Mouse (Mus musculus) limb, embryonic 14.5 days (tissue): ENCODE measurements around the gene Celsr3. TPM values are rescaled to one million over a fixed set of nuclear protein-coding genes. Genes with fewer than 3 reads are reported as not detected.

Source experiments
- ATAC-seq: fragments of 200-750 bp; cut with Nextera tagmentation; 2 replicates; pipeline ENCODE4 v1.8.0; 2017; ENCODE audit warnings: low read depth, moderate number of reproducible peaks, moderate TSS enrichment; ENCODE audit not compliant: low FRiP score
- DNase-seq: peaks from one replicate; pipeline ENCODE4 v3.0.0-alpha.2; 2015; ENCODE audit warnings: low spot score
- H3K27ac ChIP-seq: fragments of 300-500 bp; sonication (generic); replicated peaks from 2 replicates; pipeline ENCODE4 v1.5.1; 2014; ENCODE audit warnings: low read depth, mild to moderate bottlenecking, low read length, moderate library complexity, mixed read lengths
- H3K27me3 ChIP-seq: fragments of 300-500 bp; sonication (generic); 2 replicates; pipeline ENCODE4 v1.6.1; 2014; ENCODE audit warnings: low read length, mixed read lengths; ENCODE audit not compliant: control insufficient read depth, insufficient read depth
- H3K36me3 ChIP-seq: fragments of 300-500 bp; sonication (generic); 2 replicates; pipeline ENCODE4 v1.6.1; 2014; ENCODE audit warnings: mild to moderate bottlenecking, low read length, moderate library complexity, mixed read lengths; ENCODE audit not compliant: control insufficient read depth, insufficient read depth
- H3K4me1 ChIP-seq: fragments of 300-500 bp; sonication (generic); 2 replicates; pipeline ENCODE4 v1.6.1; 2014; ENCODE audit warnings: antibody characterized with exemption, low read length, mixed read lengths; ENCODE audit not compliant: control insufficient read depth, insufficient read depth
- H3K4me2 ChIP-seq: fragments of 300-500 bp; sonication (generic); replicated peaks from 2 replicates; pipeline ENCODE4 v1.6.1; 2014; ENCODE audit warnings: low read depth, mild to moderate bottlenecking, low read length, moderate library complexity; ENCODE audit not compliant: severe bottlenecking
- H3K4me3 ChIP-seq: fragments of 300-500 bp; sonication (generic); replicated peaks from 2 replicates; pipeline ENCODE4 v1.5.1; 2014; ENCODE audit warnings: low read length
- H3K9ac ChIP-seq: fragments of 300-500 bp; sonication (generic); 2 replicates; pipeline ENCODE4 v1.6.1; 2014; ENCODE audit warnings: mild to moderate bottlenecking, low read depth, low read length, moderate library complexity; ENCODE audit not compliant: severe bottlenecking
- H3K9me3 ChIP-seq: fragments of 300-500 bp; sonication (generic); 2 replicates; pipeline ENCODE4 v1.6.1; 2016; ENCODE audit warnings: low read length; ENCODE audit not compliant: control insufficient read depth
- POLR2A ChIP-seq: fragments of 200-500 bp; IDR thresholded peaks from 2 replicates; pipeline ENCODE4 v1.8.0; 2012; ENCODE audit warnings: inconsistent platforms, mild to moderate bottlenecking, moderate library complexity, borderline replicate concordance; ENCODE audit not compliant: insufficient read depth, insufficient read length; ENCODE audit errors: extremely low read depth
- WGBS: fragments of 180-500 bp; shearing (Covaris S2); extraction: QIAGEN DNeasy Blood & Tissue Kit; methylation state at CpG from one replicate; pipeline ENCODE4 v1.1.7; 2014; 5-methylcytosine and 5-hydroxymethylcytosine counted together
- polyA plus RNA-seq, 2 experiments: library from polyadenylated mRNA; depleted of rRNA in 1 of 2; stranded (reverse) in 1 of 2; unstranded in 1 of 2; fragments of >200 nt; fragmentation: Nextera tagmentation in 1 of 2; extraction: Ambion mirVana in 1 of 2; gene quantifications; 2 replicates each; pipeline versions ENCODE4 v1.2.1 to v1.2.3; 2012 to 2014

Celsr3 gene
- polyA plus RNA-seq (2012; rRNA removed): 0.36 and 0.37 TPM in 2 replicates
- 0.07 and 0.12 TPM in 2 replicates for polyA plus RNA-seq (2014; fragmentation: Nextera tagmentation; extraction: Ambion mirVana)

- Histone ChIP-seq H3K4me2 (peak within 1 kb of the TSS; percentile 75), H3K36me3 (no peaks in the 10 kb centered on the region), H3K27me3 (peaks cover 81% of the 10 kb centered on the region), H3K9ac (no peak within 1 kb of the TSS), H3K4me1 (peaks cover 4% of the 10 kb centered on the region), H3K9me3 (no peaks in the 10 kb centered on the region), H3K4me3 (peak within 1 kb of the TSS; percentile 40), H3K27ac (no peak within 1 kb of the TSS)
- ATAC-seq (peak; percentile 28; the same call in 1 of the 2 replicates), DNase-seq (peak; percentile 85)
- 3% methylated on average over 52 of the region's 70 CpGs for WGBS
- no peak for TF ChIP-seq POLR2A
Observed at GRCm38 (mm10) chr9:108825820-108826699, at the start of gene Celsr3. Celsr3 (plus strand) TSS chr9:108826320.

DNA sequence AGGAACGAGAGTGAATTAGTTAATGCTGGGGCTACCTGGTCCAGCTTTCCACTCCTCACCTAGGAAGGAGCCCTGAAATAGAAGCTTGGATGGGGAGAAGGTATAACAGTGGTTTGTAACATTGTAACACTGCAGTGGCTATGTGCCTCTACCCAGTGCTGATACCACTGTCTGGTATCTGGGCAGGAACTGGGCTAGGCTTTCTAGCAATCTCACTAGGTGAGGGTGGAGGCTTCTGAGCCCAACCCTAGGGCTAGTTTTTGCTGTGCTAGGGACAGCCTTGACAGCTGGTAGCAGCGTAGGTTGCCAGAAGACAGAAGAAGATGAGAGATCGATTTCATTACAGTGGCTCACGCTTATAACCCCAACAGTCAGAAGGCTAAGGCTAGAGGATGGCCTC, 49.5 kb upstream of the Celsr3 start:
- peaks cover 7% of the 10 kb centered on the region; the same call in 1 of the 2 replicates for H3K9me3 ChIP-seq
- ATAC-seq (no peak), DNase-seq (no peak)
- 78% methylated on average over 4 of the region's 4 CpGs for WGBS
- H3K27me3 ChIP-seq: no peaks in the 10 kb centered on the region
- H3K4me1 ChIP-seq: no peaks in the 10 kb centered on the region
- H3K27ac ChIP-seq: no peak overlapping the region
- H3K4me2 ChIP-seq: no peak overlapping the region
- TF ChIP-seq POLR2A: no peak
- H3K9ac ChIP-seq: no peak overlapping the region
- H3K4me3 ChIP-seq: no peak overlapping the region
- H3K36me3 ChIP-seq: no peaks in the 10 kb centered on the region

DNA sequence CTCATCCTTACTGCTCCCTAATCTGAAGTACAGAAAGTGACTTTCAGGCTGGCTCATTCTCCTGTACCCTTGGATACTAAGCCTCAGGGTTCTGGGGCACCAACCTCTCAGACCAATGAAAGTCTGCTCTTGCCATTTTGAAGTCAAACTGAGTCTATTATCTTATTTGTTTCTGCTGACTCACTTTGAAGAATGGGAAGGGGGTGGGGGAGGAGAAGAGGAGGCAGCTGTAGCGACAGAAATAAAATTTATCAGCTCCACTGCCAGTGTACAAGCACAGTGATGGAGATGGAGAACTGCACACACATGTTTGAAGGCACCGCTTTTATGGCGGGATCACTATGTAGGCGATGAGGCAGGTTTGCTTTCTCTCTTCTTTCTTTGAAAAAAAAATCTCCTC, 48.8 kb upstream of the Celsr3 start:
- Histone ChIP-seq H3K27ac (no peak overlapping the region), H3K4me2 (no peak overlapping the region), H3K4me3 (no peak overlapping the region), H3K9ac (no peak overlapping the region), H3K4me1 (no peaks in the 10 kb centered on the region), H3K9me3 (peaks cover 7% of the 10 kb centered on the region; the same call in 1 of the 2 replicates), H3K36me3 (no peaks in the 10 kb centered on the region), H3K27me3 (no peaks in the 10 kb centered on the region)
- DNase-seq: no peak
- no peak for TF ChIP-seq POLR2A
- WGBS: 81% methylated on average over 4 of the region's 4 CpGs
- no peak for ATAC-seq

GRCm38 (mm10) chr9:108780959-108781358, 45.2 kb upstream of the Celsr3 start:
- Histone ChIP-seq H3K27me3 (no peaks in the 10 kb centered on the region), H3K4me2 (no peak overlapping the region), H3K4me1 (peaks cover 11% of the 10 kb centered on the region), H3K4me3 (no peak overlapping the region), H3K9ac (no peak overlapping the region), H3K9me3 (no peaks in the 10 kb centered on the region), H3K27ac (no peak overlapping the region), H3K36me3 (0 out of 2 replicates have a peak, but pooled peaks cover 2% of the 10 kb centered on the region)
- ATAC-seq: no peak
- 59% methylated on average over 5 of the region's 5 CpGs for WGBS
- no peak for DNase-seq
- no peak for TF ChIP-seq POLR2A

DNA sequence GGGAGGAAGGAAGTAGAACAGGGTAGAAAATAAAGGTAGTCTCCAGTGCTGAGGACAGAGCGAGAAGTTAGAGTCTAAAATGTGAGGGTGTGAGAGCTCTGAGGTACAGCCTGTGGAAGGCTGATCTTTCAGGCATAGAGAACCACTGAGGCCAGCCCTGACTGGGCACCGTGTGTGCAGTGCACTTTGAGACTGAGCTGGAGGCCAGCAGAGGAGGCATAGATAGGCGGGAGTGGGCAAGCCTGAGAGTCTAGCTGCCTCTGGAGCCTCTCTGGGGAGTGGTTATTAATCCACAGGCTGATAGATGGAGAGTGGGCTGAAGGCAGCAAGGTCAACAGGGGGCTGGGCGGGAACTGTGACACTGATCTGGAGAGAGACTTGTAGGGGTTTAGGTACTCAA, 44.2 kb upstream of the Celsr3 start:
- ATAC-seq (no peak), DNase-seq (no peak)
- H3K9me3 ChIP-seq: no peaks in the 10 kb centered on the region
- H3K4me2 ChIP-seq: no peak overlapping the region
- H3K36me3 ChIP-seq: 0 out of 2 replicates have a peak, but pooled peaks cover 3% of the 10 kb centered on the region
- no peak for TF ChIP-seq POLR2A
- H3K4me3 ChIP-seq: no peak overlapping the region
- H3K4me1 ChIP-seq: peaks cover 14% of the 10 kb centered on the region
- no peak overlapping the region for H3K9ac ChIP-seq
- 67% methylated on average over 4 of the region's 4 CpGs for WGBS
- no peaks in the 10 kb centered on the region for H3K27me3 ChIP-seq
- H3K27ac ChIP-seq: no peak overlapping the region
